ENCODE assay signal across 21 mouse cellular contexts in the genomic region with DNA sequence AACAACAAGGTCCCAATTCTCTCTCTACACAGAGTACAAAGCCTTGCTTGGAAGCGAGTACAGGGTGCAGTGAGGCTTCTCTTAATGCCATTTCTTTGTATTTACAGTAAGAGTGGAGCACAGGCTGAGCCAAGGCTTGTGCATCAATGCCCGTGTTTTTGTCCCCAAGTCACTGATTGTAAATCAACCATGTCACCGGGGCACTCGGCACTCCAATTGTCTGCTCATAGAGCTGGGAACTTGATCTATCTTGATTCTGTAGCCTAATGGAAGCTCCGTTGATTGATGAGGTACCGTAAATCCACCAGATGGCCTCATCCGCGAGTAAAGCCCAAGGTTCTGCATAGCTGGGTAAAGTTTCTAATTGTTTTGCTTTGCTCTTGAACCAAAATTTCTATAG.
DNase-seq lines count a peak whose midpoint lies in the region; ATAC-seq and TF ChIP-seq lines count a peak whose summit lies in the region.
"Had no signal": no experiment of that assay in that cellular context is flagged by ENCODE, and none has a peak within 500 bp of the region (broad histone marks: within the 10 kb centered on the region; RNA-seq: fewer than 3 reads in every experiment).

No protein-coding gene starts in this region.

- H3K9me3 ChIP-seq in midbrain, postnatal 0 days (ENCODE audit: low read length), result no peaks in the 10 kb centered on the region
- no peaks in the 10 kb centered on the region for H3K9me3 ChIP-seq in midbrain, embryonic 11.5 days (ENCODE audit: control insufficient read depth, low read length)
- H3K9me3 ChIP-seq in hindbrain, embryonic 13.5 days, result no peaks in the 10 kb centered on the region
- H3K9me3 ChIP-seq in neural tube, embryonic 13.5 days, result no peaks in the 10 kb centered on the region
- no peaks in the 10 kb centered on the region for H3K9me3 ChIP-seq in forebrain, embryonic 12.5 days
- H3K9me3 ChIP-seq: embryonic facial prominence, embryonic 12.5 days; G1E; midbrain, embryonic 13.5 days had no signal

- no peak overlapping the region for H3K4me2 ChIP-seq in midbrain, postnatal 0 days (ENCODE audit: low read depth, low read length, poor library complexity, severe bottlenecking)
- H3K4me2 ChIP-seq in midbrain, embryonic 11.5 days, result no peak overlapping the region
- no peak overlapping the region for H3K4me2 ChIP-seq in hindbrain, embryonic 13.5 days
- 0 out of 2 replicates have a peak overlapping the region, but pooled peaks have one; percentile 11 for H3K4me2 ChIP-seq in neural tube, embryonic 13.5 days
- H3K4me2 ChIP-seq in forebrain, embryonic 12.5 days, result no peak overlapping the region
- H3K4me2 ChIP-seq: embryonic facial prominence, embryonic 12.5 days; liver, embryonic 11.5 days; lung, embryonic 14.5 days; midbrain, embryonic 13.5 days had no signal

- H3K36me3 ChIP-seq in midbrain, postnatal 0 days (ENCODE audit: insufficient read depth, low read length), result no peaks in the 10 kb centered on the region
- H3K36me3 ChIP-seq in midbrain, embryonic 11.5 days (ENCODE audit: control insufficient read depth, insufficient read depth, low read length), result no peaks in the 10 kb centered on the region
- H3K36me3 ChIP-seq in hindbrain, embryonic 13.5 days, result no peaks in the 10 kb centered on the region
- H3K36me3 ChIP-seq in neural tube, embryonic 13.5 days, result no peaks in the 10 kb centered on the region
- no peaks in the 10 kb centered on the region for H3K36me3 ChIP-seq in forebrain, embryonic 12.5 days (replicated peaks)
- H3K36me3 ChIP-seq: embryonic facial prominence, embryonic 12.5 days; G1E; midbrain, embryonic 13.5 days had no signal

- no peak overlapping the region for H3K27ac ChIP-seq in midbrain, postnatal 0 days (ENCODE audit: low read depth, low read length)
- no peak overlapping the region for H3K27ac ChIP-seq in midbrain, embryonic 11.5 days (ENCODE audit: low read depth, low read length)
- no peak overlapping the region for H3K27ac ChIP-seq in hindbrain, embryonic 13.5 days
- no peak overlapping the region for H3K27ac ChIP-seq in neural tube, embryonic 13.5 days (replicated peaks)
- H3K27ac ChIP-seq in forebrain, embryonic 12.5 days, result no peak overlapping the region
- H3K27ac ChIP-seq: embryonic facial prominence, embryonic 12.5 days; macrophage; midbrain, embryonic 13.5 days had no signal

- DNase-seq in midbrain, postnatal 0 days (ENCODE audit: low spot score), result peak; percentile 32
- no peak for DNase-seq in midbrain, embryonic 11.5 days (ENCODE audit: low spot score, missing footprints)
- DNase-seq in embryo, embryonic 11.5 days (ENCODE audit: low read depth, low spot score), result peak; percentile 8
- DNase-seq in adrenal gland, adult 8-10 months, result no peak
- DNase-seq: cerebellum, postnatal 10 days; gastrocnemius, postnatal 25 days; heart, postnatal 10 days; kidney, postnatal 4 days; lung, embryonic 14.5 days; right cerebral cortex, postnatal 25 days; thymus, postnatal 25 days had no signal

- H3K4me1 ChIP-seq in midbrain, postnatal 0 days (ENCODE audit: insufficient read depth, low read length), result no peaks in the 10 kb centered on the region
- H3K4me1 ChIP-seq in midbrain, embryonic 11.5 days (ENCODE audit: control insufficient read depth, insufficient read depth, low read length), result no peaks in the 10 kb centered on the region
- 0 out of 2 replicates have a peak, but pooled peaks cover 4% of the 10 kb centered on the region for H3K4me1 ChIP-seq in hindbrain, embryonic 13.5 days (replicated peaks)
- peaks cover 8% of the 10 kb centered on the region for H3K4me1 ChIP-seq in neural tube, embryonic 13.5 days (replicated peaks)
- no peaks in the 10 kb centered on the region for H3K4me1 ChIP-seq in forebrain, embryonic 12.5 days
- H3K4me1 ChIP-seq: embryonic facial prominence, embryonic 12.5 days; midbrain, embryonic 13.5 days had no signal

- no peak for ATAC-seq in midbrain, postnatal 0 days (ENCODE audit: low FRiP score)
- no peak for ATAC-seq in midbrain, embryonic 11.5 days (ENCODE audit: low FRiP score)
- 0 out of 2 replicates have a peak, but pooled peaks have one; percentile 49 for ATAC-seq in hindbrain, embryonic 13.5 days (ENCODE audit: low FRiP score)
- peak; percentile 87 for ATAC-seq in neural tube, embryonic 13.5 days (ENCODE audit: low read depth)
- no peak for ATAC-seq in forebrain, embryonic 12.5 days (ENCODE audit: low FRiP score)
- ATAC-seq: CD4-positive, CD25-positive, alpha-beta regulatory T cell, adult 4 months; midbrain, embryonic 13.5 days had no signal

- no peak for TF ChIP-seq CTCF in midbrain, postnatal 0 days (IDR thresholded peaks at IDR 0.05)

- H3K9ac ChIP-seq in midbrain, postnatal 0 days (replicated peaks; ENCODE audit: low read length, poor library complexity, severe bottlenecking), result no peak overlapping the region
- H3K9ac ChIP-seq in midbrain, embryonic 11.5 days (ENCODE audit: low read length), result no peak overlapping the region
- no peak overlapping the region for H3K9ac ChIP-seq in hindbrain, embryonic 13.5 days
- H3K9ac ChIP-seq in neural tube, embryonic 13.5 days, result no peak overlapping the region
- no peak overlapping the region for H3K9ac ChIP-seq in forebrain, embryonic 12.5 days
- H3K9ac ChIP-seq: embryonic facial prominence, embryonic 12.5 days; lung, embryonic 14.5 days; midbrain, embryonic 13.5 days had no signal

- no peaks in the 10 kb centered on the region for H3K27me3 ChIP-seq in midbrain, postnatal 0 days (ENCODE audit: insufficient read depth, low read length)
- no peaks in the 10 kb centered on the region for H3K27me3 ChIP-seq in midbrain, embryonic 11.5 days (ENCODE audit: control insufficient read depth, insufficient read depth, low read length)
- no peaks in the 10 kb centered on the region for H3K27me3 ChIP-seq in hindbrain, embryonic 13.5 days
- no peaks in the 10 kb centered on the region for H3K27me3 ChIP-seq in neural tube, embryonic 13.5 days
- no peaks in the 10 kb centered on the region for H3K27me3 ChIP-seq in forebrain, embryonic 12.5 days
- H3K27me3 ChIP-seq: embryonic facial prominence, embryonic 12.5 days; midbrain, embryonic 13.5 days had no signal

- WGBS in midbrain, postnatal 0 days, result 77% methylated on average over 8 of the region's 8 CpGs
- 90% methylated on average over 8 of the region's 8 CpGs for WGBS in midbrain, embryonic 11.5 days
- 34% methylated on average over 8 of the region's 8 CpGs for WGBS in hindbrain, embryonic 13.5 days
- 9% methylated on average over 8 of the region's 8 CpGs for WGBS in neural tube, embryonic 13.5 days
- WGBS in forebrain, embryonic 12.5 days, result 85% methylated on average over 8 of the region's 8 CpGs

- no peak overlapping the region for H3K4me3 ChIP-seq in midbrain, postnatal 0 days (ENCODE audit: low read depth, low read length)
- no peak overlapping the region for H3K4me3 ChIP-seq in midbrain, embryonic 11.5 days (ENCODE audit: low read depth, low read length)
- H3K4me3 ChIP-seq in hindbrain, embryonic 13.5 days, result no peak overlapping the region
- no peak overlapping the region for H3K4me3 ChIP-seq in neural tube, embryonic 13.5 days
- H3K4me3 ChIP-seq in forebrain, embryonic 12.5 days (replicated peaks), result no peak overlapping the region
- H3K4me3 ChIP-seq: embryonic facial prominence, embryonic 12.5 days; midbrain, embryonic 13.5 days; myocyte had no signal

Comparison
In these comparisons a context has a peak if more than half of its experiments do, and no peak if none do; other contexts are left out.
1. DNase-seq: peak in midbrain, postnatal 0 days (single experiment) and embryo, embryonic 11.5 days (single experiment); none in midbrain, embryonic 11.5 days (single experiment) and adrenal gland, adult 8-10 months (single experiment).
2. ATAC-seq: peak in hindbrain, embryonic 13.5 days (single experiment) and neural tube, embryonic 13.5 days (single experiment); none in midbrain, postnatal 0 days (single experiment), midbrain, embryonic 11.5 days (single experiment) and forebrain, embryonic 12.5 days (single experiment).